Mouse (Mus musculus) embryonic facial prominence, embryonic 10.5 days (tissue): ENCODE results near the gene Gimap1. TPM values are rescaled to one million over a fixed set of nuclear protein-coding genes. Genes with fewer than 3 reads are reported as not detected.

Source experiments
- DNase-seq: peaks from one replicate; pipeline ENCODE4 v3.0.0-alpha.2; 2017; ENCODE audit warnings: low spot score
- H3K27ac ChIP-seq: fragments of 300-500 bp; sonication (generic); replicated peaks from 2 replicates; pipeline ENCODE4 v1.5.1; 2016; ENCODE audit warnings: mild to moderate bottlenecking
- H3K27me3 ChIP-seq: fragments of 300-500 bp; sonication (generic); replicated peaks from 2 replicates; pipeline ENCODE4 v1.6.1; 2016; ENCODE audit warnings: low read depth, mild to moderate bottlenecking; ENCODE audit not compliant: poor library complexity, severe bottlenecking
- H3K36me3 ChIP-seq: fragments of 300-500 bp; sonication (generic); replicated peaks from 2 replicates; pipeline ENCODE4 v1.6.1; 2016; ENCODE audit warnings: mild to moderate bottlenecking, moderate library complexity
- H3K4me1 ChIP-seq: fragments of 300-500 bp; sonication (generic); 2 replicates; pipeline ENCODE4 v1.6.1; 2016
- H3K4me3 ChIP-seq: fragments of 300-500 bp; sonication (generic); 2 replicates; pipeline ENCODE4 v1.5.1; 2016; ENCODE audit warnings: mild to moderate bottlenecking, moderate library complexity
- H3K9me3 ChIP-seq: fragments of 300-500 bp; sonication (generic); 2 replicates; pipeline ENCODE4 v1.6.1; 2016; ENCODE audit warnings: mild to moderate bottlenecking
- WGBS: fragments of 180-500 bp; shearing (Covaris S2); methylation state at CpG from one replicate; pipeline ENCODE4 v1.1.7; 2016; 5-methylcytosine and 5-hydroxymethylcytosine counted together
- polyA plus RNA-seq: library from polyadenylated mRNA; unstranded; fragments of >200 nt; fragmentation: Nextera tagmentation; extraction: Ambion mirVana; gene quantifications from 2 replicates; pipeline ENCODE4 v1.2.1, GENCODE M21; 2016

Gimap1 gene
- polyA plus RNA-seq, 1 experiment from 2014 or later, result 5.0 TPM

GRCm38 (mm10) chr6:48785189-48785588 is 46.3 kb downstream of the Gimap1 start:
- WGBS, result 76% methylated on average over 1 of the region's 1 CpGs
- H3K36me3 ChIP-seq, result no peaks in the 10 kb centered on the region
- H3K9me3 ChIP-seq, result no peaks in the 10 kb centered on the region
- no peak overlapping the region for H3K27ac ChIP-seq
- no peak for DNase-seq
- no peaks in the 10 kb centered on the region for H3K27me3 ChIP-seq
- no peak overlapping the region for H3K4me3 ChIP-seq
- no peaks in the 10 kb centered on the region for H3K4me1 ChIP-seq

GRCm38 (mm10) chr6:48785601-48786000 is 46.7 kb downstream of the Gimap1 start:
- 78% methylated on average over 2 of the region's 2 CpGs for WGBS

GRCm38 (mm10) chr6:48787867-48788266 is 49.0 kb downstream of the Gimap1 start:
- H3K4me1 ChIP-seq, result no peaks in the 10 kb centered on the region
- WGBS, result 79% methylated on average over 2 of the region's 2 CpGs
- H3K36me3 ChIP-seq, result no peaks in the 10 kb centered on the region

More at GRCm38 (mm10) chr6:48785601-48786000, 46.7 kb downstream of the Gimap1 start:
- no peak overlapping the region for H3K27ac ChIP-seq
- H3K36me3 ChIP-seq, result no peaks in the 10 kb centered on the region
- H3K9me3 ChIP-seq, result no peaks in the 10 kb centered on the region
- no peaks in the 10 kb centered on the region for H3K4me1 ChIP-seq
- H3K27me3 ChIP-seq, result no peaks in the 10 kb centered on the region
- no peak overlapping the region for H3K4me3 ChIP-seq
- DNase-seq, result no peak

More at GRCm38 (mm10) chr6:48787867-48788266, 49.0 kb downstream of the Gimap1 start:
- Histone ChIP-seq H3K4me3 (no peak overlapping the region), H3K27me3 (no peaks in the 10 kb centered on the region), H3K9me3 (no peaks in the 10 kb centered on the region), H3K27ac (no peak overlapping the region)
- no peak for DNase-seq

Other genes with a start within 250 kb of the Gimap1 start
- 22.7 and 24.1 TPM in 2 replicates for gene Atp6v0e2, start 201.4 kb upstream of the Gimap1 start, polyA plus RNA-seq
- 17.7 and 18.9 TPM in 2 replicates for gene Lrrc61, start 184.3 kb upstream of the Gimap1 start, polyA plus RNA-seq
- 2.5 and 3.0 TPM in 2 replicates for gene Rarres2, start 166.3 kb upstream of the Gimap1 start, polyA plus RNA-seq
- gene Gm45021, start 149.4 kb upstream of the Gimap1 start, polyA plus RNA-seq, result not detected in 2 replicates
- gene Repin1, start 145.2 kb upstream of the Gimap1 start, polyA plus RNA-seq, result 50.7 and 56.2 TPM in 2 replicates
- 0.91 TPM in 1 of 2 replicates, not detected in the other for gene Gm44965, start 145.1 kb upstream of the Gimap1 start, polyA plus RNA-seq
- gene Zfp775, start 137.0 kb upstream of the Gimap1 start, polyA plus RNA-seq, result 10.1 and 10.8 TPM in 2 replicates
- 1.1 TPM in 2 replicates for gene AI854703, start 112.3 kb upstream of the Gimap1 start, polyA plus RNA-seq
- gene Gimap8, start 91.8 kb upstream of the Gimap1 start, polyA plus RNA-seq, result 0.48 and 0.51 TPM in 2 replicates
- gene Gimap9, start 62.9 kb upstream of the Gimap1 start, polyA plus RNA-seq, result 5.0 and 6.0 TPM in 2 replicates
- gene Gimap4, start 54.5 kb upstream of the Gimap1 start, polyA plus RNA-seq, result 7.4 and 7.5 TPM in 2 replicates
- gene Gimap6, start 30.8 kb upstream of the Gimap1 start, polyA plus RNA-seq, result 11.5 and 12.1 TPM in 2 replicates
- 0.28 TPM in 1 of 2 replicates, not detected in the other for gene Gm28053, start 20.4 kb upstream of the Gimap1 start, polyA plus RNA-seq
- not detected in 2 replicates for gene Gimap7, start 20.4 kb upstream of the Gimap1 start, polyA plus RNA-seq
- gene Gimap5, start 7.1 kb downstream of the Gimap1 start, polyA plus RNA-seq, result 0.71 and 0.84 TPM in 2 replicates
- not detected in 2 replicates for gene Gimap3, start 31.8 kb downstream of the Gimap1 start, polyA plus RNA-seq
- gene Tmem176a, start 101.9 kb downstream of the Gimap1 start, polyA plus RNA-seq, result 14.2 and 21.0 TPM in 2 replicates
- gene Tmem176b, start 102.4 kb downstream of the Gimap1 start, polyA plus RNA-seq, result 38.1 and 54.6 TPM in 2 replicates
- gene Aoc1, start 133.8 kb downstream of the Gimap1 start, polyA plus RNA-seq, result 0.07 TPM in 1 of 2 replicates, not detected in the other
- gene 1600015I10Rik, start 190.8 kb downstream of the Gimap1 start, polyA plus RNA-seq, result not detected in 2 replicates
- gene Doxl2, start 235.9 kb downstream of the Gimap1 start, polyA plus RNA-seq, result not detected in 2 replicates
- gene Svs1, start 247.8 kb downstream of the Gimap1 start, polyA plus RNA-seq, result not detected in 2 replicates